Mouse (Mus musculus) limb, embryonic 11.5 days (tissue): Measurements from ENCODE around the gene Xrcc3. TPM values are rescaled to one million over a fixed set of nuclear protein-coding genes. Genes with fewer than 3 reads are reported as not detected.

Experiments used
- ATAC-seq: fragments of 200-750 bp; cut with Nextera tagmentation; 2 replicates; pipeline ENCODE4 v1.8.0; 2017; ENCODE audit warnings: low read depth; ENCODE audit not compliant: insufficient number of reproducible peaks, low FRiP score, low TSS enrichment
- DNase-seq: peaks from one replicate; pipeline ENCODE4 v3.0.0-alpha.2; 2015; ENCODE audit warnings: low spot score
- H3K27ac ChIP-seq: fragments of 300-500 bp; sonication (generic); replicated peaks from 2 replicates; pipeline ENCODE4 v1.5.1; 2014; ENCODE audit warnings: low read depth, mild to moderate bottlenecking, low read length
- H3K27me3 ChIP-seq: fragments of 300-500 bp; sonication (generic); 2 replicates; pipeline ENCODE4 v1.6.1; 2014; ENCODE audit warnings: mild to moderate bottlenecking, low read length, mixed read lengths; ENCODE audit not compliant: control insufficient read depth, insufficient read depth
- H3K36me3 ChIP-seq: fragments of 300-500 bp; sonication (generic); 2 replicates; pipeline ENCODE4 v1.6.1; 2014; ENCODE audit warnings: mild to moderate bottlenecking, low read length, moderate library complexity, mixed read lengths; ENCODE audit not compliant: control insufficient read depth, insufficient read depth
- H3K4me1 ChIP-seq: fragments of 300-500 bp; sonication (generic); 2 replicates; pipeline ENCODE4 v1.6.1; 2014; ENCODE audit warnings: low read length, mixed read lengths; ENCODE audit not compliant: control insufficient read depth, insufficient read depth
- H3K4me2 ChIP-seq: fragments of 300-500 bp; sonication (generic); 2 replicates; pipeline ENCODE4 v1.6.1; 2014; ENCODE audit warnings: low read depth, mild to moderate bottlenecking, moderate library complexity; ENCODE audit not compliant: severe bottlenecking
- H3K4me3 ChIP-seq: fragments of 300-500 bp; sonication (generic); 2 replicates; pipeline ENCODE4 v1.5.1; 2014; ENCODE audit warnings: low read depth, low read length
- H3K9ac ChIP-seq: fragments of 300-500 bp; sonication (generic); 2 replicates; pipeline ENCODE4 v1.6.1; 2014; ENCODE audit warnings: mild to moderate bottlenecking, low read length
- H3K9me3 ChIP-seq: fragments of 300-500 bp; sonication (generic); 2 replicates; pipeline ENCODE4 v1.6.1; 2016; ENCODE audit warnings: low read length; ENCODE audit not compliant: control insufficient read depth
- WGBS: fragments of 180-500 bp; shearing (Covaris S2); extraction: QIAGEN DNeasy Blood & Tissue Kit; methylation state at CpG from one replicate; pipeline ENCODE4 v1.1.7; 2014; 5-methylcytosine and 5-hydroxymethylcytosine counted together
- polyA plus RNA-seq: library from polyadenylated mRNA; unstranded; fragments of >200 nt; fragmentation: Nextera tagmentation; extraction: Ambion mirVana; gene quantifications from 2 replicates; pipeline ENCODE4 v1.2.1, GENCODE M21; 2014

Xrcc3 gene
- polyA plus RNA-seq, 1 experiment from 2014 or later: 22.7 TPM

GRCm38 (mm10) chr12:111756082-111756697 lies 57.5 kb downstream of the Xrcc3 start:
- Histone ChIP-seq H3K27ac (no peak overlapping the region), H3K36me3 (no peaks in the 10 kb centered on the region), H3K4me1 (peaks cover 16% of the 10 kb centered on the region), H3K4me2 (no peak overlapping the region), H3K9ac (no peak overlapping the region), H3K27me3 (no peaks in the 10 kb centered on the region), H3K9me3 (no peaks in the 10 kb centered on the region), H3K4me3 (no peak overlapping the region)
- no peak for ATAC-seq
- no peak for DNase-seq
- 64% methylated on average over 4 of the region's 4 CpGs for WGBS

DNA sequence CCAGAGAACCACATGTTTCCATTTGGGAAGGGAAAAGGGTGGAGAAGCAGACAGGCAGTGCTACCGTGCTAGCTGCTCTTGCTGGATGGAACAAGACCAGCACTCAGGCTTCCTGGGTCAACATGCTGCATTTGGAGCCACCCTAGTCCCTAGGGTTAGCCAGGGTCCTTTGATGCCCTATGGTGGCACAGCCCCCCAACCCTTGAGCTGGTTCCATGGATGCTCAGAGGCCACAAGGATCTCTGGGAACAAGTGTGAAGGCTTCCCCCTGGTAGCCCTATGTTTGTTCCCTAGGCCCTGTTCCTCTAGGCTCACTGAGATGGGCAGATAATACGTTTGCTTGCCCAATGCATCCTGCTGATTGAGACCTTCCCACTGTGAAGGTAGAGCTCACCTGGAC lies 58.4 kb downstream of the Xrcc3 start:
- Histone ChIP-seq H3K9me3 (no peaks in the 10 kb centered on the region), H3K4me1 (peaks cover 13% of the 10 kb centered on the region), H3K9ac (no peak overlapping the region), H3K4me3 (no peak overlapping the region), H3K27me3 (no peaks in the 10 kb centered on the region), H3K27ac (no peak overlapping the region), H3K4me2 (no peak overlapping the region), H3K36me3 (no peaks in the 10 kb centered on the region)
- WGBS: 63% methylated on average over 2 of the region's 2 CpGs
- DNase-seq (no peak), ATAC-seq (no peak)

GRCm38 (mm10) chr12:111754710-111755109 lies 59.0 kb downstream of the Xrcc3 start:
- H3K4me1 ChIP-seq: peaks cover 8% of the 10 kb centered on the region
- H3K9me3 ChIP-seq: no peaks in the 10 kb centered on the region
- H3K27me3 ChIP-seq: no peaks in the 10 kb centered on the region
- no peak overlapping the region for H3K4me3 ChIP-seq
- H3K36me3 ChIP-seq: no peaks in the 10 kb centered on the region
- no peak for ATAC-seq
- no peak overlapping the region for H3K27ac ChIP-seq
- H3K9ac ChIP-seq: no peak overlapping the region
- no peak overlapping the region for H3K4me2 ChIP-seq
- no peak for DNase-seq

DNA sequence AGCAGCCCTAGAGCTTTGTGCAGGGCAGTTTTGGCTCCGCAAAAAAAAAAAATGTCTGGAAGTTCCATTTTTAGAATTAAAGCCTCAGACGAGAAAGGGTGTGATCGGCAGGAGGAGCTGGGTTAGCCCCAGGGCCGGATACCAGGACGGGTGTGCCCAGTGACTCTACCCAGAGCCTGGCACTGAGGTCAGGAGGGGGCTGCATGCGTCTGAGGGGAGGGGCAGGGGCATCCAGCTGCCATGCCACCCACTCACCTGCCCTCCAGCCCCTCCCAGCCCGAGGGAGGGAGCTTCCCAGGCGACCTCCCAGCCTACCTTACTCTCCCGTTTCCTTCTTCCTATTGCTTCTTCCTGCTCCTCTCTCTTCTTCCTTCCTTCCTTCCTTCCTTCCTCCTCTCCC lies 60.3 kb downstream of the Xrcc3 start:
- Histone ChIP-seq H3K9me3 (no peaks in the 10 kb centered on the region), H3K27me3 (no peaks in the 10 kb centered on the region), H3K4me3 (no peak overlapping the region), H3K4me1 (peaks cover 6% of the 10 kb centered on the region; the same call in 1 of the 2 replicates), H3K9ac (no peak overlapping the region), H3K36me3 (no peaks in the 10 kb centered on the region), H3K4me2 (no peak overlapping the region), H3K27ac (no peak overlapping the region)
- no peak for DNase-seq
- 72% methylated on average over 9 of the region's 9 CpGs for WGBS
- no peak for ATAC-seq

Other genes with a start within 250 kb of the Xrcc3 start
- gene Mark3, start 239.3 kb downstream of the Xrcc3 start, polyA plus RNA-seq: 65.4 and 65.7 TPM in 2 replicates
- 76.4 and 84.4 TPM in 2 replicates for gene Ckb, start 141.5 kb downstream of the Xrcc3 start, polyA plus RNA-seq
- 6.3 and 7.4 TPM in 2 replicates for gene Trmt61a, start 135.8 kb downstream of the Xrcc3 start, polyA plus RNA-seq
- gene Bag5, start 100.6 kb downstream of the Xrcc3 start, polyA plus RNA-seq: 56.8 and 58.2 TPM in 2 replicates
- 55.1 and 61.1 TPM in 2 replicates for gene Apopt1, start 100.6 kb downstream of the Xrcc3 start, polyA plus RNA-seq
- gene Klc1, start 55.0 kb downstream of the Xrcc3 start, polyA plus RNA-seq: 95.5 and 103 TPM in 2 replicates
- 78.6 and 79.7 TPM in 2 replicates for gene Zfyve21, start 297 bp upstream of the Xrcc3 start, polyA plus RNA-seq
- gene Ppp1r13b, start 94.2 kb upstream of the Xrcc3 start, polyA plus RNA-seq: 6.5 and 6.6 TPM in 2 replicates
- 670 and 686 TPM in 2 replicates for gene Atp5mpl, start 153.1 kb upstream of the Xrcc3 start, polyA plus RNA-seq
- gene Tdrd9, start 157.7 kb upstream of the Xrcc3 start, polyA plus RNA-seq: 0.61 and 0.95 TPM in 2 replicates
- gene Rd3l, start 167.4 kb upstream of the Xrcc3 start, polyA plus RNA-seq: not detected in 2 replicates